Mouse (Mus musculus): ENCODE results near the gene Fam198b. TPM values are rescaled to one million over a fixed set of nuclear protein-coding genes. Genes with fewer than 3 reads are reported as not detected.
A peak's percentile ranks its signal among the peaks of the same experiment; 100 is the strongest.

Gene Fam198b
- polyA plus RNA-seq, 1 experiment from 2014 or later: 3.2 TPM

DNA sequence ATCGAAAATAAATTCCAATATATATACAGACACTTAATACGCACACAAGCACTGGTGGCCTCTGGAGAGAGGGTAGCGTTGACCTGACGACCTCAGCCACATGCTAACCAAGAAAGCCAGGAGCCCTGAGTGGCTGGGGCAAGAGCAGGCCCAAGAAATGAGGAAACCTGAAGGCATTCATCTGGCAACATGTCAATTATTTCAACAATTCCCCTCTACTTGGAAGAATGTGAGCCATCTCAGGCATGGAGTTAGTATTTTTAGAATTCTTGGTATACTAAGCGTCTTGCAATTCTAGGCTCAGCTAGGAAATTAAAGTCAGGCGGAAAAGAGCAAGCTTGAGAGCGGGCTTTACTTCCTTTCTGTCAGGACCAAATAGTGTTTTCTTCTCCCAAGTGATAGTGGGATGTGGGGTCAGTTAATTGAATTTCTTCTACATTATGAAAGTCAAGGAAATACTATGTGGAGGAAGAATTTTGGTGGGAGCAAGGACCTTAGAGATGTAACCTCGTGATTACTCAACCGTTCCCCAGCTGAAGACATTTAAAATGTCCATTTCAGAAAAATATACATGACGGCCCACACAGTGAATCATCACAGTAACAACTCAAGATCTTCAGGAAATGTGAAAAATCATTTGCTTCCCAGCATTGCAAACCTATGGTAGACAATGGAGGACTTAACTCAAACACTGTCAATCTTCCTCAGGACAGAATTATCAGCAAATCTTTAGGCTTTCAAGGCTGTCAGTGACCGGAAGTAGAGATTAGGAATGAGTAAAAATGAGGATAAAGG is 93.5 kb downstream of the Fam198b start:
- no peak for DNase-seq (ENCODE audit: low spot score)

DNA sequence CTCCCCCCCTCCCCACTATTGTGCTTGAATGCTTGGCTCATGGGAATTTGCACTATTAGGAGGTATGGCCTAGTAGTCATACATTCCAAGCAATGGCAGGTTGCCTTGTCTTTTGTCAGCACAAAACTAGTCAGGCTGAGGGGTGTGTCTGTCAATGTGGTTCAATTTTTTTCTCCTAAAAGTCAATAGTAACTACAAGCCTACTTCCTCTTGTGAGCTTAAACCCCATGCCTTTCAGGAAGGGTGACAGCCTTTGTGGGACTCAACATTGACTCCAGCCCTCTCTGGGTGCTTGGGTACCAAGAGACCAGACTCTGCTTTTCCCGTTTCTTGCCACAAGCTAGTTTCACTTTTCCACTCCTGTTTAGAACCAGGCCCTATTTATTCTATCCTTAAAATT is 96.4 kb downstream of the Fam198b start:
- DNase-seq (ENCODE audit: low spot score): no peak

- no peak for DNase-seq (ENCODE audit: low spot score)
These were observed 99.7 kb downstream of the Fam198b start for GRCm38 (mm10) chr3:79983961-79984419.

- peak; percentile 5 for DNase-seq (ENCODE audit: low spot score)
These were observed 100.2 kb downstream of the Fam198b start for GRCm38 (mm10) chr3:79984542-79984941.

DNA sequence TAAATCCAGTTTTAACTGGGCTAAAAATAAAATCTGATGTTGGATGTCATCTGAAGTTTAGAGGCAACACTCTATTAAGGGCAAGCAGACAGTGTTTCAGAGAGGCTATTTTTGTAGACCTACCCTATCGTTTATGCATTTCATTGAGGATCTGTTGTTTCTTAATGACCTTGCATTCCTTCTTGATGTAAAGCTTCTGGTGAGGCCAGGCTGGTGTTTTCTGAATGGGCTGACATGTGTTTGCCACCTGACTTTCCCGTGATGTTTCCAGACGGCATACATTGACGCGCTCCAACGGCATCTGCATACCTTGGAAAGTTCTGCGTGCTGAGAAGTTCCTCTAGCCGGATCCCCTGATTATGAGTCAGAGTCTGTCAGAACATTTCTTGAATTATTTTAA is 104.9 kb downstream of the Fam198b start:
- DNase-seq (ENCODE audit: low spot score): no peak

DNA sequence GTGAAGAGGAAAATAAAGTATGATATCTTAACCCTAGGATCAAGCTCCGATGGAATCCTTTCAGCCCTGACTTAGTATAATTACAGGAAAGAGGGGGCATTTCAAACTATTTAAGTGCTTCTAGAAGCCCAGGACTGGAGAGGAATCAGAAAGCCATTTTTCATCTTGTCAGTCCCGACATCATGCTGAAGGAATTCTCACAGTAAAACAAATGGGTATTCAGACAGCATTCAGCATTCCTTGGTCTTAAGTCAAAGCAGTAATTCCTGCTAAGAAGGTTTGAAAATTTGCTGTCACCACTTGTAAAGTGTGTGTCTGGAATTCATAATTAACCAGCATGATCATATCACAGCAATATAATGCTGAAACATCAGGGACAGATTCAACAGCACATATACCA is 105.6 kb downstream of the Fam198b start:
- DNase-seq (ENCODE audit: low spot score): no peak

DNA sequence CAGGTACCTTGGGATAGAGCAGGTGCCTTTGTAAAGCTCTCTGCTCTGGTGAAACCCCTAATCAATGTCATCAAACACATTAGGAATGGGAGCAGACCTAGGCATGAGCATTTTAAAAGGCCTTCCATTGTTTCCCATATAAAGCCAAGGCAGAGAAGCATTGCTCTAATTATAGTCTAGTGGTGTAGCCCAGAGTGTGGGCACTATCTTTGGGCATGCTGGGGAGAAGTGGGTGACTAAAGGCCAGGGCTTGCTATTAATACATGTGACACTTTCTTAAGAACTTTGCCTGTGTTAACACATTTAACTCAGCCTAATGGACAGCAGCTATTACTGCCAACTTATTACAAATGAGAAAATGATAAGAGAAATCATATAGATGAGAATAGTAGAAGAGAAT is 106.1 kb downstream of the Fam198b start:
- no peak for DNase-seq (ENCODE audit: low spot score)

- no peak for DNase-seq (ENCODE audit: low spot score)
These were observed 109.8 kb downstream of the Fam198b start for GRCm38 (mm10) chr3:79994029-79994539.

DNA sequence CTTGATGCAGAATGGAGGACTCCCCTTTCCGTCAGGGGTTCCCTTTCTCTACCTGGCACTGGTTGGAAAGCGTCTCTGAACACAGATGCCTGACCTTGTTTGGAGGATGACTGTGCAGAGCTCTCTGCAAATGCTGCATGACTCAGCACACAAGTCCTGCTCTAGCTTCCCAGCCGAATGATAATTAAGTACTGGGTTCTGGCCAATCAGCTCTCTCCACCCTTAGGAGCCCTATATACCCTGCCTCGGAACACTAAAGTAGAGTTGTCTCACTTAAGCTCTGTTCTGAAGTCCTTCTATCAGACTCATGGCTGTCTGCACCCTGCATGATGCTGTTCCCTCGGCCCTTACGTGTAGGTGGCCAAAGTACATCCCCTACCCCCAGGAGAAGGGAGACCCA is 111.4 kb downstream of the Fam198b start:
- no peak for DNase-seq (ENCODE audit: low spot score)

Other genes starting within 250 kb of the Fam198b start
- gene Rxfp1, start 146.7 kb upstream of the Fam198b start, polyA plus RNA-seq (2015; fragmentation: Nextera tagmentation; extraction: Ambion mirVana): 1.3 and 1.6 TPM in 2 replicates
- gene Tmem144, start 31.8 kb upstream of the Fam198b start, polyA plus RNA-seq (2015; fragmentation: Nextera tagmentation; extraction: Ambion mirVana): 1.6 TPM in 2 replicates

Measured in thymus, postnatal 0 days (tissue).